Mouse (Mus musculus): ENCODE results near the gene Xpr1. TPM values are rescaled to one million over a fixed set of nuclear protein-coding genes. Genes with fewer than 3 reads are reported as not detected.

The Xpr1 gene
- total RNA-seq (2021): 10 to 100 TPM; 18.8 to 21.5 TPM
- long read RNA-seq, experiment 1, partial matches to known transcripts: 0 of 1 reads
- long read RNA-seq, experiment 1, other reads (novel, unspliced or antisense): 1 of 1 reads
- long read RNA-seq, experiment 2, partial matches to known transcripts: 1 of 3 reads
- long read RNA-seq, experiment 2, other reads (novel, unspliced or antisense): 2 of 3 reads

- DNase-seq (ENCODE audit: low spot score in 2 of 2): peak; percentile 94 to 96
Measured at GRCm38 (mm10) chr1:155416701-155417677, at the start of gene Xpr1. TSS of gene Xpr1 (minus strand) at chr1:155417415.

- no peak for DNase-seq (ENCODE audit: low spot score in 2 of 2)
Measured at GRCm38 (mm10) chr1:155463442-155463841, 46.2 kb upstream of the Xpr1 start.

- no peak for DNase-seq (ENCODE audit: low spot score in 2 of 2)
Measured at GRCm38 (mm10) chr1:155462582-155462981, 45.4 kb upstream of the Xpr1 start.

GRCm38 (mm10) chr1:155457532-155457931, 40.3 kb upstream of the Xpr1 start:
- no peak for DNase-seq (ENCODE audit: low spot score in 2 of 2)

GRCm38 (mm10) chr1:155453180-155453579, 36.0 kb upstream of the Xpr1 start:
- DNase-seq (ENCODE audit: low spot score in 2 of 2): peak in 1 of 2 experiments; percentile 20

GRCm38 (mm10) chr1:155448932-155449331, 31.7 kb upstream of the Xpr1 start:
- no peak for DNase-seq (ENCODE audit: low spot score in 2 of 2)

- no peak for DNase-seq (ENCODE audit: low spot score in 2 of 2)
Measured at GRCm38 (mm10) chr1:155447277-155447676, 30.1 kb upstream of the Xpr1 start.

- no peak for DNase-seq (ENCODE audit: low spot score in 2 of 2)
Measured at GRCm38 (mm10) chr1:155443115-155443514, 25.9 kb upstream of the Xpr1 start.

GRCm38 (mm10) chr1:155442521-155443001, 25.3 kb upstream of the Xpr1 start:
- no peak for DNase-seq (ENCODE audit: low spot score in 2 of 2)

GRCm38 (mm10) chr1:155439551-155439950, 22.3 kb upstream of the Xpr1 start:
- no peak for DNase-seq (ENCODE audit: low spot score in 2 of 2)

- DNase-seq (ENCODE audit: low spot score in 2 of 2): no peak
Measured at GRCm38 (mm10) chr1:155438525-155438924, 21.3 kb upstream of the Xpr1 start.

- no peak for DNase-seq (ENCODE audit: low spot score in 2 of 2)
Measured at GRCm38 (mm10) chr1:155429304-155429703, 12.1 kb upstream of the Xpr1 start.

- DNase-seq (ENCODE audit: low spot score in 2 of 2): no peak
Measured at GRCm38 (mm10) chr1:155427126-155427865, 10.1 kb upstream of the Xpr1 start.

- DNase-seq (ENCODE audit: low spot score in 2 of 2): no peak
Measured at GRCm38 (mm10) chr1:155425743-155426315, 8.6 kb upstream of the Xpr1 start.

GRCm38 (mm10) chr1:155425285-155425684, 8.1 kb upstream of the Xpr1 start:
- DNase-seq (ENCODE audit: low spot score in 2 of 2): no peak

GRCm38 (mm10) chr1:155423801-155424200, 6.6 kb upstream of the Xpr1 start:
- no peak for DNase-seq (ENCODE audit: low spot score in 2 of 2)

GRCm38 (mm10) chr1:155422022-155422421, 4.8 kb upstream of the Xpr1 start:
- DNase-seq (ENCODE audit: low spot score in 2 of 2): no peak

- DNase-seq (ENCODE audit: low spot score in 2 of 2): no peak
Measured at GRCm38 (mm10) chr1:155416147-155416700, 991 bp downstream of the Xpr1 start.

GRCm38 (mm10) chr1:155415421-155415820, 1.8 kb downstream of the Xpr1 start:
- DNase-seq (ENCODE audit: low spot score in 2 of 2): no peak

GRCm38 (mm10) chr1:155412705-155413104, 4.5 kb downstream of the Xpr1 start:
- DNase-seq (ENCODE audit: low spot score in 2 of 2): no peak

GRCm38 (mm10) chr1:155408577-155408966, 8.6 kb downstream of the Xpr1 start:
- DNase-seq (ENCODE audit: low spot score in 2 of 2): no peak
